Mouse (Mus musculus): ENCODE data around the gene Dvl3. TPM values are rescaled to one million over a fixed set of nuclear protein-coding genes. Genes with fewer than 3 reads are reported as not detected.

Gene Dvl3
- polyA plus RNA-seq, 1 experiment: 11.6 TPM

GRCm38 (mm10) chr16:20496671-20497600 lies 19.8 kb upstream of the Dvl3 start:
- H3K27me3 ChIP-seq (ENCODE audit: control insufficient read depth, insufficient read depth, low read length): no peaks in the 10 kb centered on the region
- no peak for TF ChIP-seq CTCF (IDR thresholded peaks at IDR 0.05; ENCODE audit: control insufficient read depth, insufficient read depth, insufficient replicate concordance, low read depth, low read length)
- no peak for TF ChIP-seq POLR2A (IDR thresholded peaks at IDR 0.05; ENCODE audit: control insufficient read depth, low read depth, low read length)
- no peaks in the 10 kb centered on the region for H3K36me3 ChIP-seq (ENCODE audit: control insufficient read depth, insufficient read depth, low read length)
- peaks cover 10% of the 10 kb centered on the region for H3K4me1 ChIP-seq (ENCODE audit: control insufficient read depth, insufficient read depth, low read length)
- peak overlapping the region; percentile 10; the same call in 1 of the 2 replicates for H3K4me3 ChIP-seq (ENCODE audit: control insufficient read depth, low read depth, low read length)
- H3K27ac ChIP-seq (ENCODE audit: control insufficient read depth, insufficient read depth, low read depth, low read length): no peak overlapping the region

GRCm38 (mm10) chr16:20497980-20498676 lies 18.7 kb upstream of the Dvl3 start:
- TF ChIP-seq CTCF (IDR thresholded peaks at IDR 0.05; ENCODE audit: control insufficient read depth, insufficient read depth, insufficient replicate concordance, low read depth, low read length): no peak
- TF ChIP-seq POLR2A (IDR thresholded peaks at IDR 0.05; ENCODE audit: control insufficient read depth, low read depth, low read length): no peak
- H3K27ac ChIP-seq (ENCODE audit: control insufficient read depth, insufficient read depth, low read depth, low read length): 0 out of 2 replicates have a peak overlapping the region, but pooled peaks have one; percentile 34

GRCm38 (mm10) chr16:20498677-20499475 lies 17.9 kb upstream of the Dvl3 start, which contains the start of gene Eif2b5:
Gene Eif2b5, plus strand, starts transcription at chr16:20498817.
- Histone ChIP-seq H3K36me3 (ENCODE audit: control insufficient read depth, insufficient read depth, low read length) (peaks cover 4% of the 10 kb centered on the region), H3K27ac (ENCODE audit: control insufficient read depth, insufficient read depth, low read depth, low read length) (peak within 1 kb of the TSS; percentile 75), H3K4me1 (ENCODE audit: control insufficient read depth, insufficient read depth, low read length) (peaks cover 10% of the 10 kb centered on the region), H3K4me3 (ENCODE audit: control insufficient read depth, low read depth, low read length) (peak within 1 kb of the TSS; percentile 94), H3K27me3 (ENCODE audit: control insufficient read depth, insufficient read depth, low read length) (no peaks in the 10 kb centered on the region)
- TF ChIP-seq CTCF (IDR thresholded peaks at IDR 0.05; ENCODE audit: control insufficient read depth, insufficient read depth, insufficient replicate concordance, low read depth, low read length) (no peak; the same call in 1 of the 2 replicates), POLR2A (IDR thresholded peaks at IDR 0.05; ENCODE audit: control insufficient read depth, low read depth, low read length) (peak; percentile 94)

More at GRCm38 (mm10) chr16:20497980-20498676, 18.7 kb upstream of the Dvl3 start:
- Histone ChIP-seq H3K36me3 (ENCODE audit: control insufficient read depth, insufficient read depth, low read length) (peaks cover 4% of the 10 kb centered on the region), H3K27me3 (ENCODE audit: control insufficient read depth, insufficient read depth, low read length) (no peaks in the 10 kb centered on the region), H3K4me3 (ENCODE audit: control insufficient read depth, low read depth, low read length) (peak overlapping the region; percentile 94), H3K4me1 (ENCODE audit: control insufficient read depth, insufficient read depth, low read length) (peaks cover 10% of the 10 kb centered on the region)

GRCm38 (mm10) chr16:20506000-20506399 lies 10.8 kb upstream of the Dvl3 start:
- TF ChIP-seq CTCF (IDR thresholded peaks at IDR 0.05; ENCODE audit: control insufficient read depth, insufficient read depth, insufficient replicate concordance, low read depth, low read length): no peak
- TF ChIP-seq POLR2A (IDR thresholded peaks at IDR 0.05; ENCODE audit: control insufficient read depth, low read depth, low read length): no peak
- no peak overlapping the region for H3K4me3 ChIP-seq (ENCODE audit: control insufficient read depth, low read depth, low read length)
- no peaks in the 10 kb centered on the region for H3K27me3 ChIP-seq (ENCODE audit: control insufficient read depth, insufficient read depth, low read length)
- H3K27ac ChIP-seq (ENCODE audit: control insufficient read depth, insufficient read depth, low read depth, low read length): no peak overlapping the region
- peaks cover 8% of the 10 kb centered on the region for H3K36me3 ChIP-seq (ENCODE audit: control insufficient read depth, insufficient read depth, low read length)
- H3K4me1 ChIP-seq (ENCODE audit: control insufficient read depth, insufficient read depth, low read length): no peaks in the 10 kb centered on the region

GRCm38 (mm10) chr16:20509349-20509748 lies 7.4 kb upstream of the Dvl3 start:
- TF ChIP-seq POLR2A (IDR thresholded peaks at IDR 0.05; ENCODE audit: control insufficient read depth, low read depth, low read length): no peak
- TF ChIP-seq CTCF (IDR thresholded peaks at IDR 0.05; ENCODE audit: control insufficient read depth, insufficient read depth, insufficient replicate concordance, low read depth, low read length): peak; percentile 21; the same call in 1 of the 2 replicates
- H3K27ac ChIP-seq (ENCODE audit: control insufficient read depth, insufficient read depth, low read depth, low read length): no peak overlapping the region
- H3K36me3 ChIP-seq (ENCODE audit: control insufficient read depth, insufficient read depth, low read length): peaks cover 5% of the 10 kb centered on the region; the same call in 1 of the 2 replicates
- no peaks in the 10 kb centered on the region for H3K27me3 ChIP-seq (ENCODE audit: control insufficient read depth, insufficient read depth, low read length)
- H3K4me3 ChIP-seq (ENCODE audit: control insufficient read depth, low read depth, low read length): no peak overlapping the region
- H3K4me1 ChIP-seq (ENCODE audit: control insufficient read depth, insufficient read depth, low read length): no peaks in the 10 kb centered on the region

- H3K4me3 ChIP-seq (ENCODE audit: control insufficient read depth, low read depth, low read length): no peak overlapping the region
- 0 out of 2 replicates have a peak, but pooled peaks cover under 1% of the 10 kb centered on the region for H3K4me1 ChIP-seq (ENCODE audit: control insufficient read depth, insufficient read depth, low read length)
- H3K36me3 ChIP-seq (ENCODE audit: control insufficient read depth, insufficient read depth, low read length): peaks cover 3% of the 10 kb centered on the region; the same call in 1 of the 2 replicates
- TF ChIP-seq CTCF (IDR thresholded peaks at IDR 0.05; ENCODE audit: control insufficient read depth, insufficient read depth, insufficient replicate concordance, low read depth, low read length) (no peak), POLR2A (IDR thresholded peaks at IDR 0.05; ENCODE audit: control insufficient read depth, low read depth, low read length) (no peak)
- no peaks in the 10 kb centered on the region for H3K27me3 ChIP-seq (ENCODE audit: control insufficient read depth, insufficient read depth, low read length)
- no peak overlapping the region for H3K27ac ChIP-seq (ENCODE audit: control insufficient read depth, insufficient read depth, low read depth, low read length)
Observed at GRCm38 (mm10) chr16:20511277-20511847, 5.4 kb upstream of the Dvl3 start.

Measured in testis, adult 2 months (tissue).